Mouse (Mus musculus): ENCODE data around the gene Serpinb9b.

- TF ChIP-seq CTCF (conservative IDR thresholded peaks at IDR 0.05; ENCODE audit: insufficient read depth, insufficient read length, low read depth, low read length) (no peak), POLR2A (IDR thresholded peaks at IDR 0.05; ENCODE audit: low read depth, low read length) (no peak)
Observed at GRCm38 (mm10) chr13:33028146-33028545, 930 bp downstream of the Serpinb9b start.

All from kidney, adult 2 months (tissue).